Mouse (Mus musculus) hindbrain, postnatal 0 days (tissue): Measurements from ENCODE around the gene Col5a2. TPM values are rescaled to one million over a fixed set of nuclear protein-coding genes. Genes with fewer than 3 reads are reported as not detected.

ENCODE experiments used
- ATAC-seq: fragments of 200-750 bp; cut with Nextera tagmentation; 2 replicates; pipeline ENCODE4 v1.8.0; 2017; ENCODE audit warnings: mild to moderate bottlenecking, moderate TSS enrichment, moderate library complexity
- DNase-seq: peaks from one replicate; pipeline ENCODE4 v3.0.0-alpha.2; 2015; ENCODE audit warnings: low spot score
- H3K27ac ChIP-seq: fragments of 300-500 bp; sonication (generic); 2 replicates; pipeline ENCODE4 v1.5.1; 2014; ENCODE audit warnings: mild to moderate bottlenecking
- H3K27me3 ChIP-seq: fragments of 300-500 bp; sonication (generic); 2 replicates; pipeline ENCODE4 v1.6.1; 2014; ENCODE audit warnings: low read length, mixed read lengths; ENCODE audit not compliant: insufficient read depth
- H3K36me3 ChIP-seq: fragments of 300-500 bp; sonication (generic); 2 replicates; pipeline ENCODE4 v1.6.1; 2014; ENCODE audit warnings: low read length, mixed read lengths; ENCODE audit not compliant: insufficient read depth
- H3K4me1 ChIP-seq: fragments of 300-500 bp; sonication (generic); 2 replicates; pipeline ENCODE4 v1.6.1; 2014; ENCODE audit warnings: antibody characterized with exemption, low read length, mixed read lengths; ENCODE audit not compliant: insufficient read depth
- H3K4me2 ChIP-seq: fragments of 300-500 bp; sonication (generic); 2 replicates; pipeline ENCODE4 v1.6.1; 2014; ENCODE audit warnings: low read depth, mild to moderate bottlenecking, low read length, moderate library complexity, mixed read lengths
- H3K4me3 ChIP-seq: fragments of 300-500 bp; sonication (generic); 2 replicates; pipeline ENCODE4 v1.5.1; 2014; ENCODE audit warnings: low read length
- H3K9ac ChIP-seq: fragments of 300-500 bp; sonication (generic); replicated peaks from 2 replicates; pipeline ENCODE4 v1.6.1; 2014; ENCODE audit warnings: mild to moderate bottlenecking, low read length, moderate library complexity, mixed read lengths
- H3K9me3 ChIP-seq: fragments of 300-500 bp; sonication (generic); 2 replicates; pipeline ENCODE4 v1.6.1; 2016; ENCODE audit warnings: low read length, mixed read lengths
- CTCF ChIP-seq: IDR thresholded peaks from 2 replicates; pipeline ENCODE4 v1.5.1; 2016; ENCODE audit warnings: antibody characterized with exemption, control low read depth, low read depth
- WGBS: fragments of 180-500 bp; shearing (Covaris S2); extraction: QIAGEN DNeasy Blood & Tissue Kit; methylation state at CpG from one replicate; pipeline ENCODE4 v1.1.7; 2014; 5-methylcytosine and 5-hydroxymethylcytosine counted together
- polyA plus RNA-seq: library from polyadenylated mRNA; unstranded; fragments of >200 nt; fragmentation: Nextera tagmentation; extraction: Ambion mirVana; gene quantifications from 2 replicates; pipeline ENCODE4 v1.2.1, GENCODE M21; 2015
- total RNA-seq: library from RNA; depleted of rRNA; stranded (reverse); fragments of >200 nt; gene quantifications from 2 replicates; pipeline ENCODE4 v1.2.3, GENCODE M21; 2014

The Col5a2 gene
- total and polyA plus RNA-seq, 2 experiments from 2014 or later = 7.3 to 17.9 TPM

- H3K27ac ChIP-seq = no peak overlapping the region
- ATAC-seq (no peak), DNase-seq (no peak)
- no peak for TF ChIP-seq CTCF
- H3K27me3 ChIP-seq = no peaks in the 10 kb centered on the region
- H3K36me3 ChIP-seq = no peaks in the 10 kb centered on the region
- no peaks in the 10 kb centered on the region for H3K9me3 ChIP-seq
- H3K4me2 ChIP-seq = no peak overlapping the region
- H3K4me3 ChIP-seq = no peak overlapping the region
- no peak overlapping the region for H3K9ac ChIP-seq
- no peaks in the 10 kb centered on the region for H3K4me1 ChIP-seq
- 86% methylated on average over 7 of the region's 7 CpGs for WGBS
Observed at GRCm38 (mm10) chr1:45379992-45380690, 122.9 kb downstream of the Col5a2 start.

DNA sequence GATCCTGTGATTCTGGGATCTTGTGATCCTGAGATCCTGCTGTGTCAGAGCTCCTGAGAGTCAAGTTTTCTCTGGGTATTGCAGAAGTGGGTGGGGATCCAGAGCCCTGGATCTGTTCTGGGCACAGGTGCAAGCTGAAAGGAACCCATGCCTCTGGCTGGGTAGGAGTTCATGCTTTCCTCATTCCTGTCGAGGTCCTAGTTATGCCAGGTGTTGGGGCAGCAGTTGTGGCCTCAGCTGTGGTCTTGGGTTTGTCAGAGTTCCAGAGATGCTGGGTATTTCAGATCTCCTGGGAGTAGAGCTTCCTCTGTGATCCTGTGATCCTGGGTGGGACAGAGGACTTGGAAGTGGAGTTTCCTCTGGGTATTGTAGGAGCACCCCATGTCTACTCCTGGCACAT lies 137.7 kb downstream of the Col5a2 start:
- H3K9ac ChIP-seq = no peak overlapping the region
- 68% methylated on average over 1 of the region's 1 CpGs for WGBS
- no peak for TF ChIP-seq CTCF
- no peaks in the 10 kb centered on the region for H3K9me3 ChIP-seq
- H3K4me1 ChIP-seq = no peaks in the 10 kb centered on the region
- H3K27ac ChIP-seq = no peak overlapping the region
- no peak for ATAC-seq
- no peaks in the 10 kb centered on the region for H3K36me3 ChIP-seq
- H3K4me3 ChIP-seq = no peak overlapping the region
- no peaks in the 10 kb centered on the region for H3K27me3 ChIP-seq
- H3K4me2 ChIP-seq = no peak overlapping the region
- DNase-seq = no peak

GRCm38 (mm10) chr1:45363274-45363673 lies 139.8 kb downstream of the Col5a2 start:
- H3K27ac ChIP-seq = no peak overlapping the region
- no peak for TF ChIP-seq CTCF
- H3K4me3 ChIP-seq = no peak overlapping the region
- no peaks in the 10 kb centered on the region for H3K27me3 ChIP-seq
- no peaks in the 10 kb centered on the region for H3K9me3 ChIP-seq
- no peak overlapping the region for H3K4me2 ChIP-seq
- no peaks in the 10 kb centered on the region for H3K36me3 ChIP-seq
- no peaks in the 10 kb centered on the region for H3K4me1 ChIP-seq
- no peak overlapping the region for H3K9ac ChIP-seq
- WGBS = 93% methylated on average over 2 of the region's 2 CpGs
- ATAC-seq (no peak), DNase-seq (no peak)

- no peak overlapping the region for H3K27ac ChIP-seq
- no peak for TF ChIP-seq CTCF
- H3K36me3 ChIP-seq = no peaks in the 10 kb centered on the region
- no peak for DNase-seq
- no peak overlapping the region for H3K9ac ChIP-seq
- WGBS = 76% methylated on average over 2 of the region's 2 CpGs
- no peaks in the 10 kb centered on the region for H3K4me1 ChIP-seq
- no peak overlapping the region for H3K4me3 ChIP-seq
- no peaks in the 10 kb centered on the region for H3K9me3 ChIP-seq
- no peak for ATAC-seq
- no peak overlapping the region for H3K4me2 ChIP-seq
- H3K27me3 ChIP-seq = no peaks in the 10 kb centered on the region
Observed at GRCm38 (mm10) chr1:45359673-45360072, 143.4 kb downstream of the Col5a2 start.

DNA sequence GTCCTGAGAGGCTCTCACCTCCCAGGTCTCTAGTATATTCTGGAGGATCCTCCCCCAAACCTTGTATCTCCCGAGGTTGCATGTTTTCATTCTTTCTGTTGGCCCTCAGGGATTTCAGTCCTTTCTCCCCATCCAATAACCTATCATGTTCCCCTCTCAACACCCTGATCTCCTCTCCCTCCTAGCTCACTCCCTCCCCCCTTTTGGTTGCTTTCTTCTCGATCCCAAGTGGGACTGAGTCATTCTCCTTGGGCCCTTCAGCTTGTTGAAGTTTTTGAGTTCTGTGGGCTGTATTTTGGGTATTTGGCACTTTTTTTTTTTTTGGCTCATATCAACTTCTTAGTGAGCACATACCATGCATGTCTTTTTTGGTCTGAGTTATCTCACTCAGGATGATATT lies 143.9 kb downstream of the Col5a2 start:
- H3K36me3 ChIP-seq = no peaks in the 10 kb centered on the region
- no peak overlapping the region for H3K9ac ChIP-seq
- H3K4me1 ChIP-seq = no peaks in the 10 kb centered on the region
- H3K27me3 ChIP-seq = no peaks in the 10 kb centered on the region
- ATAC-seq (no peak), DNase-seq (no peak)
- no peak overlapping the region for H3K4me2 ChIP-seq
- H3K27ac ChIP-seq = no peak overlapping the region
- H3K9me3 ChIP-seq = no peaks in the 10 kb centered on the region
- no peak overlapping the region for H3K4me3 ChIP-seq
- WGBS = 68% methylated on average over 2 of the region's 2 CpGs
- no peak for TF ChIP-seq CTCF

DNA sequence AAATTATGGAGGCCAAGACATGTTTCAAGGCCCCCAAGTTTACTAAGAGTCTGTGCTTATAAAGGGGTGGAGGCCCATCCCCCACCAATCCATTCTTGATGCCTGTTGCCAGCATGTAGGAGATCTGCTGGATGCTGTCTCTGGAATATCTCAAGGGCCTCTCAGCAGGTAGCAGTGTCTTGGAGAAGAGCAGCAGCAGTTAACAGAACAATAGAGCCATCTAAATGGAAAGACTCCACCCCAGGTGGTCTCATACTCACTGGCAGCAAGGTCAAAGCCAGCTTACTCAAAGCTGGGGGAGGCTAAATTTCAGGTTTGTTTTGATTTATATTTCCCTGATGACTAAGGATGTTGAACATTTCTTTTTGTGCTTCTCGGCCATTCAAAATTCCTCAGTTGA lies 145.1 kb downstream of the Col5a2 start:
- Histone ChIP-seq H3K9ac (no peak overlapping the region), H3K4me1 (no peaks in the 10 kb centered on the region), H3K27me3 (no peaks in the 10 kb centered on the region), H3K36me3 (no peaks in the 10 kb centered on the region), H3K4me3 (no peak overlapping the region), H3K4me2 (no peak overlapping the region), H3K9me3 (no peaks in the 10 kb centered on the region), H3K27ac (no peak overlapping the region)
- DNase-seq = no peak
- no peak for TF ChIP-seq CTCF
- 68% methylated on average over 1 of the region's 1 CpGs for WGBS
- no peak for ATAC-seq

DNA sequence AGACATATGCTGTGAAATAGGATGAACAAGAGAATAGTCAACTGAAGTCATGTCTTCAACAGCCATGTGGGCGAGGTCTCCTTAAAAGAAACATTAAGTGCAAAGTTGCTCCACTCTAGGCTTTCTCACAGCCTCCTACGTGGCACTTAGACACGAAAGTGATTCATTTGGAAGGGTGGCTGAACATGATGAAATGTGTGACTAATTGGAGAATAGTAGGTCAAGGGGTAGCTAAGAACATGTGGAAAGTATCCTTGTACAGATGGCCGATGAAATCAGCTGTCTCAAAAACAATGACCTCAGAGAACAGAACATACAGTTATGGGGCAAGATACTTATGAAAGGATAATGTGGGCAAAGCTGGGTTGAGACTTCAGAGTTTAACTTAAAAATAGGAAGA lies 147.1 kb downstream of the Col5a2 start:
- TF ChIP-seq CTCF = no peak
- no peaks in the 10 kb centered on the region for H3K36me3 ChIP-seq
- H3K27me3 ChIP-seq = no peaks in the 10 kb centered on the region
- no peak overlapping the region for H3K4me3 ChIP-seq
- H3K27ac ChIP-seq = no peak overlapping the region
- H3K9ac ChIP-seq = no peak overlapping the region
- ATAC-seq = no peak
- H3K9me3 ChIP-seq = no peaks in the 10 kb centered on the region
- no peak overlapping the region for H3K4me2 ChIP-seq
- no peaks in the 10 kb centered on the region for H3K4me1 ChIP-seq
- WGBS = 64% methylated on average over 4 of the region's 4 CpGs
- no peak for DNase-seq
